Mouse (Mus musculus): ENCODE measurements around the gene Ube2l6. TPM values are rescaled to one million over a fixed set of nuclear protein-coding genes. Genes with fewer than 3 reads are reported as not detected.

Gene Ube2l6
- polyA plus RNA-seq, 1 experiment from 2014 or later, result 4.7 TPM

- in situ Hi-C loops (cut with MboI; ENCODE audit: low pct_unique_long_range_greater_than_20kb), result no loop called here
- no peak for TF ChIP-seq CTCF (IDR thresholded peaks at IDR 0.05)
- CTCF ChIA-PET, result interaction anchor here (0.7 to 1.7 kb wide), 4 partner anchors 12 to 74 kb away, joined by 3 to 6 read pairs (median 4); partner anchors contain the start of genes Smtnl1 and Ube2l6
- ATAC-seq, result no peak
- POLR2A ChIA-PET, result interaction anchor here (0.6 kb wide), 2 partner anchors 220 to 784 kb away, joined by 4 to 5 read pairs; no protein-coding TSS in a partner anchor
- no peak for DNase-seq (ENCODE audit: low read depth, low spot score)
- H3K27me3 ChIP-seq, result no peaks in the 10 kb centered on the region
Observed at GRCm38 (mm10) chr2:84810526-84810885, 11.9 kb downstream of the Ube2l6 start.

- no peak for DNase-seq (ENCODE audit: low read depth, low spot score)
Observed at GRCm38 (mm10) chr2:84810886-84811577, 12.4 kb downstream of the Ube2l6 start.

GRCm38 (mm10) chr2:84811880-84812279 lies 13.3 kb downstream of the Ube2l6 start:
- DNase-seq (ENCODE audit: low read depth, low spot score), result no peak
- ChIA-PET POLR2A (no interaction called here), CTCF (interaction anchor here (0.7 kb wide), 2 partner anchors 8 to 11 kb away, joined by 3 read pairs; no protein-coding TSS in a partner anchor)
- H3K27me3 ChIP-seq, result no peaks in the 10 kb centered on the region
- ATAC-seq, result no peak
- in situ Hi-C loops (cut with MboI; ENCODE audit: low pct_unique_long_range_greater_than_20kb), result no loop called here
- TF ChIP-seq CTCF (IDR thresholded peaks at IDR 0.05), result no peak

More at GRCm38 (mm10) chr2:84810886-84811577, 12.4 kb downstream of the Ube2l6 start:
- POLR2A ChIA-PET, result no interaction called here
- in situ Hi-C loops (cut with MboI; ENCODE audit: low pct_unique_long_range_greater_than_20kb), result no loop called here
- peak; percentile 61 for ATAC-seq
- no peaks in the 10 kb centered on the region for H3K27me3 ChIP-seq
- TF ChIP-seq CTCF (IDR thresholded peaks at IDR 0.05), result peak; percentile 78
- CTCF ChIA-PET, result interaction anchor here (0.7 to 1.7 kb wide), 5 partner anchors 9 to 75 kb away, joined by 3 to 6 read pairs (median 3); partner anchors contain the start of genes Smtnl1 and Ube2l6

GRCm38 (mm10) chr2:84812676-84813075 lies 14.0 kb downstream of the Ube2l6 start:
- ChIA-PET POLR2A (no interaction called here), CTCF (no interaction called here)
- DNase-seq (ENCODE audit: low read depth, low spot score), result no peak
- no peaks in the 10 kb centered on the region for H3K27me3 ChIP-seq
- no peak for ATAC-seq
- TF ChIP-seq CTCF (IDR thresholded peaks at IDR 0.05), result no peak
- in situ Hi-C loops (cut with MboI; ENCODE audit: low pct_unique_long_range_greater_than_20kb), result no loop called here

GRCm38 (mm10) chr2:84819861-84820260 lies 21.2 kb downstream of the Ube2l6 start:
- POLR2A ChIA-PET, result no interaction called here
- DNase-seq (ENCODE audit: low read depth, low spot score) (no peak), ATAC-seq (peak; percentile 82)
- in situ Hi-C loops (cut with MboI; ENCODE audit: low pct_unique_long_range_greater_than_20kb), result no loop called here
- CTCF ChIA-PET, result interaction anchor here (0.9 to 1.9 kb wide), 3 partner anchors 8 to 16 kb away, joined by 3 to 5 read pairs (median 4); no protein-coding TSS in a partner anchor
- no peak for TF ChIP-seq CTCF (IDR thresholded peaks at IDR 0.05)
- peaks cover 4% of the 10 kb centered on the region for H3K27me3 ChIP-seq

GRCm38 (mm10) chr2:84822552-84822951 lies 23.9 kb downstream of the Ube2l6 start, which contains the start of gene Smtnl1:
Gene Smtnl1 (minus strand): TSS chr2:84822652.
- TF ChIP-seq CTCF (IDR thresholded peaks at IDR 0.05), result no peak
- ChIA-PET CTCF (interaction anchor here (1.1 to 1.3 kb wide), 4 partner anchors 10 to 67 kb away, joined by 3 to 4 read pairs (median 4); no protein-coding TSS in a partner anchor), POLR2A (interaction anchor here (0.5 to 0.7 kb wide), 2 partner anchors 9 to 106 kb away, joined by 3 read pairs; no protein-coding TSS in a partner anchor)

GRCm38 (mm10) chr2:84823237-84823636 lies 24.6 kb downstream of the Ube2l6 start:
- TF ChIP-seq CTCF (IDR thresholded peaks at IDR 0.05), result no peak
- no peak for ATAC-seq
- POLR2A ChIA-PET, result interaction anchor here (0.5 to 0.7 kb wide), 2 partner anchors 10 to 107 kb away, joined by 3 read pairs; no protein-coding TSS in a partner anchor
- CTCF ChIA-PET, result interaction anchor here (1.1 to 1.2 kb wide), 2 partner anchors 11 to 32 kb away, joined by 3 to 4 read pairs; no protein-coding TSS in a partner anchor
- peaks cover 7% of the 10 kb centered on the region for H3K27me3 ChIP-seq
- in situ Hi-C loops (cut with MboI; ENCODE audit: low pct_unique_long_range_greater_than_20kb), result no loop called here
- DNase-seq (ENCODE audit: low read depth, low spot score), result no peak

More at GRCm38 (mm10) chr2:84822552-84822951, 23.9 kb downstream of the Ube2l6 start, which contains the start of gene Smtnl1:
- in situ Hi-C loops (cut with MboI; ENCODE audit: low pct_unique_long_range_greater_than_20kb), result no loop called here
- ATAC-seq, result no peak
- DNase-seq (ENCODE audit: low read depth, low spot score), result no peak
- peaks cover 7% of the 10 kb centered on the region for H3K27me3 ChIP-seq

GRCm38 (mm10) chr2:84826488-84827282 lies 28.1 kb downstream of the Ube2l6 start, which contains the start of gene Timm10:
Gene Timm10 (plus strand): TSS chr2:84826997.
- peak; percentile 85 for ATAC-seq
- peaks cover 7% of the 10 kb centered on the region for H3K27me3 ChIP-seq
- TF ChIP-seq CTCF (IDR thresholded peaks at IDR 0.05), result no peak
- peak; percentile 87 for DNase-seq (ENCODE audit: low read depth, low spot score)
- ChIA-PET CTCF (no interaction called here), POLR2A (interaction anchor here (1.0 kb wide), 1 partner anchor 89 kb away, joined by 3 read pairs; no protein-coding TSS in a partner anchor)
- in situ Hi-C loops (cut with MboI; ENCODE audit: low pct_unique_long_range_greater_than_20kb), result no loop called here

GRCm38 (mm10) chr2:84827283-84827920 lies 28.8 kb downstream of the Ube2l6 start:
- ChIA-PET POLR2A (interaction anchor here (1.0 kb wide), 1 partner anchor 90 kb away, joined by 3 read pairs; no protein-coding TSS in a partner anchor), CTCF (no interaction called here)
- ATAC-seq (peak; percentile 8), DNase-seq (ENCODE audit: low read depth, low spot score) (no peak)
- in situ Hi-C loops (cut with MboI; ENCODE audit: low pct_unique_long_range_greater_than_20kb), result no loop called here
- peaks cover 7% of the 10 kb centered on the region for H3K27me3 ChIP-seq
- TF ChIP-seq CTCF (IDR thresholded peaks at IDR 0.05), result no peak

Data from Patski (cell line).